Mouse (Mus musculus): ENCODE results near the gene Iqub. TPM values are rescaled to one million over a fixed set of nuclear protein-coding genes. Genes with fewer than 3 reads are reported as not detected.

The Iqub gene
- polyA plus RNA-seq (2015; fragmentation: Nextera tagmentation; extraction: Ambion mirVana), result 0.10 TPM in 1 of 2 replicates, not detected in the other

DNA sequence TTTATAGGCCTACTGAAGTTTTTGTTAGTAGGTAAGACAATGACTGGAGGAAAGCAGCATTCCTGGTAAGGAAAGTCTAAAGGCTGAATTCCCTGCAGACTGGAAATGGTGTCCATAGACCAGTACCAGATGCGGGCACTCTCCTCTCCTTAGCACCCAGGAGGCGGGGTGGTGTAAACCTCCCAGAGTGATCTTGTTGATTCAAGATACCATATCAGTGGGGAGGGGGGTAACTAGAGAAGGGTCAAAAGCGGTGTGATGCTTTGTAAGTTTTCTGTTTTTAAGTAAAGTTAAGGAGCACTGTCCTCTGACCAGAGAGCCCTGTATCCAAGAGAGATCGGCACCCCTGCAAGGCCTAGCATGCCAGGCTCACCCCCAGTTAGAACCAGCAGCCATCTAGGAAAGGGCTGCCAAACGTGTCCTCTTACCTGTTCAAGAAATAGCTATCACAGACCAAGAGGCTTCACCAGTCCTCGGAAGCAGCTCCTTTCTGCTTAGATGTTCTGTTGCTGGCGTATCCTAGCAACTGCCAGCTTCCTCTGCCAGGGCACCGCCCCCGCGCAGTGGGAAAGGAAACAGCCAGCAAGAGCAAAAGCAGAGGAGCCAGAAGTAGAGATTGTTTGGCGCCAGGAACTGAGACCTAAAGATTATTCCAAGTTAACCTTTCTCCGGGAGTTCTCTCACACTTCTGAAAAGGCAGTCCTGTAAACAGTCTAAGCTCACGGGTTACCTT lies at the start of gene Iqub:
Iqub (minus strand) TSS at position 516 of the 733 bp plus-strand sequence.

GRCm38 (mm10) chr6:24528064-24528243 lies 13.1 kb upstream of the Iqub start, which contains the start of gene Asb15:
Gene Asb15, plus strand, starts transcription at chr6:24528144.

GRCm38 (mm10) chr6:24527155-24528063 lies 12.5 kb upstream of the Iqub start, which contains the start of gene Ndufa5:
Gene Ndufa5, minus strand, starts transcription at chr6:24528013.

Other genes starting within 250 kb of the Iqub start
- gene Ndufa5, start 12.9 kb upstream of the Iqub start, polyA plus RNA-seq (2015; fragmentation: Nextera tagmentation; extraction: Ambion mirVana), result 250 and 273 TPM in 2 replicates
- not detected in 2 replicates for gene Asb15, start 13.1 kb upstream of the Iqub start, polyA plus RNA-seq (2015; fragmentation: Nextera tagmentation; extraction: Ambion mirVana)
- gene Lmod2, start 82.7 kb upstream of the Iqub start, polyA plus RNA-seq (2015; fragmentation: Nextera tagmentation; extraction: Ambion mirVana), result not detected in 2 replicates
- 33.9 and 34.0 TPM in 2 replicates for gene Wasl, start 149.9 kb upstream of the Iqub start, polyA plus RNA-seq (2015; fragmentation: Nextera tagmentation; extraction: Ambion mirVana)
- not detected in 2 replicates for gene Hyal6, start 218.2 kb upstream of the Iqub start, polyA plus RNA-seq (2015; fragmentation: Nextera tagmentation; extraction: Ambion mirVana)
- gene Hyal4, start 233.3 kb upstream of the Iqub start, polyA plus RNA-seq (2015; fragmentation: Nextera tagmentation; extraction: Ambion mirVana), result 0.04 TPM in 1 of 2 replicates, not detected in the other